Mouse (Mus musculus): ENCODE results near the gene Gpr161. TPM values are rescaled to one million over a fixed set of nuclear protein-coding genes. Genes with fewer than 3 reads are reported as not detected.
"Not testable (repeated sequence)": the region's sequence is repeated elsewhere in the genome, so short reads cannot be mapped to it uniquely, and the experiment has no call there.

Gene Gpr161
- polyA plus RNA-seq, 1 experiment from 2014 or later, result 3.2 TPM

GRCm38 (mm10) chr1:165321393-165321861 lies 25.8 kb downstream of the Gpr161 start:
- Histone ChIP-seq H3K4me1 (0 out of 2 replicates have a peak, but pooled peaks cover 2% of the 10 kb centered on the region), H3K4me2 (replicated peaks) (no peak overlapping the region), H3K36me3 (peaks cover 87% of the 10 kb centered on the region), H3K9me3 (no peaks in the 10 kb centered on the region), H3K9ac (replicated peaks) (no peak overlapping the region), H3K27me3 (no peaks in the 10 kb centered on the region), H3K4me3 (no peak overlapping the region), H3K27ac (replicated peaks) (no peak overlapping the region)
- 94% methylated on average over 13 of the region's 13 CpGs for WGBS
- ATAC-seq (ENCODE audit: low FRiP score, low read depth), result no peak

GRCm38 (mm10) chr1:165321891-165322290 lies 26.3 kb downstream of the Gpr161 start:
- Histone ChIP-seq H3K27ac (replicated peaks) (no peak overlapping the region), H3K4me2 (replicated peaks) (no peak overlapping the region), H3K9ac (replicated peaks) (no peak overlapping the region), H3K4me1 (no peaks in the 10 kb centered on the region), H3K9me3 (no peaks in the 10 kb centered on the region), H3K27me3 (no peaks in the 10 kb centered on the region), H3K4me3 (no peak overlapping the region), H3K36me3 (peaks cover 82% of the 10 kb centered on the region)
- 97% methylated on average over 7 of the region's 7 CpGs for WGBS
- ATAC-seq (ENCODE audit: low FRiP score, low read depth), result no peak

- 86% methylated on average over 7 of the region's 7 CpGs for WGBS
- Histone ChIP-seq H3K4me3 (no peak overlapping the region), H3K27ac (replicated peaks) (no peak overlapping the region), H3K9ac (replicated peaks) (no peak overlapping the region), H3K36me3 (peaks cover 72% of the 10 kb centered on the region), H3K9me3 (no peaks in the 10 kb centered on the region), H3K27me3 (no peaks in the 10 kb centered on the region), H3K4me1 (no peaks in the 10 kb centered on the region), H3K4me2 (replicated peaks) (no peak overlapping the region)
- ATAC-seq (ENCODE audit: low FRiP score, low read depth), result no peak
Measured at GRCm38 (mm10) chr1:165322934-165323333, 27.3 kb downstream of the Gpr161 start.

GRCm38 (mm10) chr1:165327370-165327769 lies 31.8 kb downstream of the Gpr161 start:
- Histone ChIP-seq H3K4me1 (no peaks in the 10 kb centered on the region), H3K27me3 (no peaks in the 10 kb centered on the region), H3K9me3 (no peaks in the 10 kb centered on the region), H3K9ac (replicated peaks) (no peak overlapping the region), H3K36me3 (peaks cover 34% of the 10 kb centered on the region), H3K27ac (replicated peaks) (no peak overlapping the region), H3K4me2 (replicated peaks) (no peak overlapping the region), H3K4me3 (no peak overlapping the region)
- WGBS, result 76% methylated on average over 2 of the region's 2 CpGs
- ATAC-seq (ENCODE audit: low FRiP score, low read depth), result no peak

GRCm38 (mm10) chr1:165327831-165328230 lies 32.2 kb downstream of the Gpr161 start:
- WGBS, result 83% methylated on average over 5 of the region's 5 CpGs
- Histone ChIP-seq H3K9me3 (no peaks in the 10 kb centered on the region), H3K9ac (replicated peaks) (no peak overlapping the region), H3K27me3 (no peaks in the 10 kb centered on the region), H3K27ac (replicated peaks) (no peak overlapping the region), H3K36me3 (peaks cover 29% of the 10 kb centered on the region), H3K4me1 (no peaks in the 10 kb centered on the region), H3K4me3 (no peak overlapping the region), H3K4me2 (replicated peaks) (no peak overlapping the region)
- ATAC-seq (ENCODE audit: low FRiP score, low read depth), result no peak

- H3K4me3 ChIP-seq; H3K27me3 ChIP-seq; H3K4me1 ChIP-seq; H3K9ac ChIP-seq (replicated peaks); H3K9me3 ChIP-seq; H3K27ac ChIP-seq (replicated peaks); ATAC-seq (ENCODE audit: low FRiP score, low read depth); H3K4me2 ChIP-seq (replicated peaks): not testable (repeated sequence)
- peaks cover 21% of the 10 kb centered on the region for H3K36me3 ChIP-seq
- 94% methylated on average over 17 of the region's 17 CpGs for WGBS
Measured at GRCm38 (mm10) chr1:165328384-165329289, 33.0 kb downstream of the Gpr161 start.

- no peak overlapping the region for H3K4me3 ChIP-seq
- no peak overlapping the region for H3K27ac ChIP-seq (replicated peaks)
- no peaks in the 10 kb centered on the region for H3K27me3 ChIP-seq
- H3K36me3 ChIP-seq, result peaks cover 3% of the 10 kb centered on the region; the same call in 1 of the 2 replicates
- no peaks in the 10 kb centered on the region for H3K4me1 ChIP-seq
- H3K9me3 ChIP-seq, result no peaks in the 10 kb centered on the region
- H3K9ac ChIP-seq (replicated peaks), result no peak overlapping the region
- ATAC-seq (ENCODE audit: low FRiP score, low read depth), result no peak
- no peak overlapping the region for H3K4me2 ChIP-seq (replicated peaks)
Measured at GRCm38 (mm10) chr1:165330859-165331258, 35.3 kb downstream of the Gpr161 start.

- no peaks in the 10 kb centered on the region for H3K9me3 ChIP-seq
- H3K4me1 ChIP-seq, result no peaks in the 10 kb centered on the region
- 84% methylated on average over 3 of the region's 3 CpGs for WGBS
- H3K9ac ChIP-seq (replicated peaks), result no peak overlapping the region
- no peak overlapping the region for H3K4me2 ChIP-seq (replicated peaks)
- no peaks in the 10 kb centered on the region for H3K27me3 ChIP-seq
- no peaks in the 10 kb centered on the region for H3K36me3 ChIP-seq
- no peak for ATAC-seq (ENCODE audit: low FRiP score, low read depth)
- no peak overlapping the region for H3K4me3 ChIP-seq
- H3K27ac ChIP-seq (replicated peaks), result no peak overlapping the region
Measured at GRCm38 (mm10) chr1:165332797-165333196, 37.2 kb downstream of the Gpr161 start.

- no peaks in the 10 kb centered on the region for H3K4me1 ChIP-seq
- H3K36me3 ChIP-seq, result no peaks in the 10 kb centered on the region
- H3K27me3 ChIP-seq, result no peaks in the 10 kb centered on the region
- 72% methylated on average over 7 of the region's 7 CpGs for WGBS
- no peak overlapping the region for H3K4me2 ChIP-seq (replicated peaks)
- ATAC-seq (ENCODE audit: low FRiP score, low read depth), result no peak
- no peak overlapping the region for H3K9ac ChIP-seq (replicated peaks)
- no peaks in the 10 kb centered on the region for H3K9me3 ChIP-seq
- H3K4me3 ChIP-seq, result no peak overlapping the region
- no peak overlapping the region for H3K27ac ChIP-seq (replicated peaks)
Measured at GRCm38 (mm10) chr1:165342126-165342525, 46.5 kb downstream of the Gpr161 start.

- Histone ChIP-seq H3K36me3 (no peaks in the 10 kb centered on the region), H3K9me3 (no peaks in the 10 kb centered on the region), H3K27me3 (no peaks in the 10 kb centered on the region), H3K9ac (replicated peaks) (no peak overlapping the region), H3K4me1 (no peaks in the 10 kb centered on the region), H3K27ac (replicated peaks) (no peak overlapping the region), H3K4me3 (no peak overlapping the region), H3K4me2 (replicated peaks) (no peak overlapping the region)
- 66% methylated on average over 4 of the region's 4 CpGs for WGBS
- ATAC-seq (ENCODE audit: low FRiP score, low read depth), result 0 out of 2 replicates have a peak, but pooled peaks have one; percentile 34
Measured at GRCm38 (mm10) chr1:165344453-165344852, 48.9 kb downstream of the Gpr161 start.

- Histone ChIP-seq H3K27me3 (no peaks in the 10 kb centered on the region), H3K9ac (replicated peaks) (no peak overlapping the region), H3K9me3 (no peaks in the 10 kb centered on the region), H3K4me1 (no peaks in the 10 kb centered on the region), H3K27ac (replicated peaks) (no peak overlapping the region), H3K4me2 (replicated peaks) (no peak overlapping the region), H3K4me3 (no peak overlapping the region), H3K36me3 (peaks cover 11% of the 10 kb centered on the region)
- ATAC-seq (ENCODE audit: low FRiP score, low read depth), result no peak
Measured at GRCm38 (mm10) chr1:165348627-165349026, 53.0 kb downstream of the Gpr161 start.

GRCm38 (mm10) chr1:165356347-165356746 lies 60.8 kb downstream of the Gpr161 start:
- Histone ChIP-seq H3K27ac (replicated peaks) (no peak overlapping the region), H3K4me2 (replicated peaks) (no peak overlapping the region), H3K4me1 (no peaks in the 10 kb centered on the region), H3K36me3 (no peaks in the 10 kb centered on the region), H3K27me3 (no peaks in the 10 kb centered on the region), H3K9me3 (no peaks in the 10 kb centered on the region), H3K4me3 (no peak overlapping the region), H3K9ac (replicated peaks) (no peak overlapping the region)
- ATAC-seq (ENCODE audit: low FRiP score, low read depth), result no peak
- 76% methylated on average over 2 of the region's 2 CpGs for WGBS

Data from midbrain, embryonic 12.5 days (tissue).